Mouse (Mus musculus): Measurements from ENCODE around the gene Spsb4. TPM values are rescaled to one million over a fixed set of nuclear protein-coding genes. Genes with fewer than 3 reads are reported as not detected.

Gene Spsb4
- polyA plus RNA-seq, 1 experiment: 0.05 TPM

GRCm38 (mm10) chr9:96956646-96957297, 61.9 kb downstream of the Spsb4 start:
- WGBS: 63% methylated on average over 6 of the region's 6 CpGs
- no peaks in the 10 kb centered on the region for H3K27me3 ChIP-seq (ENCODE audit: control insufficient read depth, insufficient read depth, low read length)
- TF ChIP-seq POLR2A (IDR thresholded peaks at IDR 0.05; ENCODE audit: low read depth, low read length): no peak
- no peak for TF ChIP-seq CTCF (IDR thresholded peaks at IDR 0.05; ENCODE audit: extremely low read depth, insufficient read depth, insufficient read length, insufficient replicate concordance)
- no peak for DNase-seq (ENCODE audit: low read depth in 1 of 2, low spot score in 2 of 2)
- H3K27ac ChIP-seq (ENCODE audit: insufficient read depth, low read length): no peak overlapping the region
- H3K4me1 ChIP-seq (ENCODE audit: control insufficient read depth, insufficient read depth, insufficient read length): 0 out of 2 replicates have a peak, but pooled peaks cover 3% of the 10 kb centered on the region
- no peaks in the 10 kb centered on the region for H3K36me3 ChIP-seq (ENCODE audit: control insufficient read depth, insufficient read depth, low read length)
- H3K4me3 ChIP-seq (ENCODE audit: extremely low read depth, insufficient read depth, insufficient read length): no peak overlapping the region

GRCm38 (mm10) chr9:96954063-96954809, 64.4 kb downstream of the Spsb4 start:
- no peak overlapping the region for H3K4me3 ChIP-seq (ENCODE audit: extremely low read depth, insufficient read depth, insufficient read length)
- H3K27ac ChIP-seq (ENCODE audit: insufficient read depth, low read length): no peak overlapping the region
- H3K27me3 ChIP-seq (ENCODE audit: control insufficient read depth, insufficient read depth, low read length): no peaks in the 10 kb centered on the region
- no peak for TF ChIP-seq POLR2A (IDR thresholded peaks at IDR 0.05; ENCODE audit: low read depth, low read length)
- TF ChIP-seq CTCF (IDR thresholded peaks at IDR 0.05; ENCODE audit: extremely low read depth, insufficient read depth, insufficient read length, insufficient replicate concordance): no peak
- WGBS: 89% methylated on average over 15 of the region's 15 CpGs
- DNase-seq (ENCODE audit: low read depth in 1 of 2, low spot score in 2 of 2): no peak
- H3K36me3 ChIP-seq (ENCODE audit: control insufficient read depth, insufficient read depth, low read length): no peaks in the 10 kb centered on the region
- H3K4me1 ChIP-seq (ENCODE audit: control insufficient read depth, insufficient read depth, insufficient read length): 0 out of 2 replicates have a peak, but pooled peaks cover 3% of the 10 kb centered on the region

GRCm38 (mm10) chr9:96953443-96953842, 65.2 kb downstream of the Spsb4 start:
- DNase-seq (ENCODE audit: low read depth in 1 of 2, low spot score in 2 of 2): peak in 1 of 2 experiments; percentile 55
- Histone ChIP-seq H3K4me1 (ENCODE audit: control insufficient read depth, insufficient read depth, insufficient read length) (0 out of 2 replicates have a peak, but pooled peaks cover 3% of the 10 kb centered on the region), H3K27ac (ENCODE audit: insufficient read depth, low read length) (no peak overlapping the region), H3K27me3 (ENCODE audit: control insufficient read depth, insufficient read depth, low read length) (no peaks in the 10 kb centered on the region), H3K4me3 (ENCODE audit: extremely low read depth, insufficient read depth, insufficient read length) (no peak overlapping the region), H3K36me3 (ENCODE audit: control insufficient read depth, insufficient read depth, low read length) (no peaks in the 10 kb centered on the region)
- TF ChIP-seq CTCF (IDR thresholded peaks at IDR 0.05; ENCODE audit: extremely low read depth, insufficient read depth, insufficient read length, insufficient replicate concordance) (no peak), POLR2A (IDR thresholded peaks at IDR 0.05; ENCODE audit: low read depth, low read length) (no peak)
- 80% methylated on average over 8 of the region's 8 CpGs for WGBS

- TF ChIP-seq CTCF (IDR thresholded peaks at IDR 0.05; ENCODE audit: extremely low read depth, insufficient read depth, insufficient read length, insufficient replicate concordance) (no peak), POLR2A (IDR thresholded peaks at IDR 0.05; ENCODE audit: low read depth, low read length) (no peak)
- H3K4me1 ChIP-seq (ENCODE audit: control insufficient read depth, insufficient read depth, insufficient read length): 0 out of 2 replicates have a peak, but pooled peaks cover 3% of the 10 kb centered on the region
- H3K4me3 ChIP-seq (ENCODE audit: extremely low read depth, insufficient read depth, insufficient read length): no peak overlapping the region
- DNase-seq (ENCODE audit: low read depth in 1 of 2, low spot score in 2 of 2): no peak
- no peaks in the 10 kb centered on the region for H3K27me3 ChIP-seq (ENCODE audit: control insufficient read depth, insufficient read depth, low read length)
- H3K36me3 ChIP-seq (ENCODE audit: control insufficient read depth, insufficient read depth, low read length): no peaks in the 10 kb centered on the region
- no peak overlapping the region for H3K27ac ChIP-seq (ENCODE audit: insufficient read depth, low read length)
- 32% methylated on average over 9 of the region's 9 CpGs for WGBS
These were observed 66.2 kb downstream of the Spsb4 start for GRCm38 (mm10) chr9:96952310-96952975.

- H3K4me1 ChIP-seq (ENCODE audit: control insufficient read depth, insufficient read depth, insufficient read length): 0 out of 2 replicates have a peak, but pooled peaks cover 3% of the 10 kb centered on the region
- no peak for DNase-seq (ENCODE audit: low read depth in 1 of 2, low spot score in 2 of 2)
- no peak overlapping the region for H3K27ac ChIP-seq (ENCODE audit: insufficient read depth, low read length)
- WGBS: 97% methylated on average over 9 of the region's 9 CpGs
- H3K4me3 ChIP-seq (ENCODE audit: extremely low read depth, insufficient read depth, insufficient read length): no peak overlapping the region
- TF ChIP-seq CTCF (IDR thresholded peaks at IDR 0.05; ENCODE audit: extremely low read depth, insufficient read depth, insufficient read length, insufficient replicate concordance) (no peak), POLR2A (IDR thresholded peaks at IDR 0.05; ENCODE audit: low read depth, low read length) (no peak)
- no peaks in the 10 kb centered on the region for H3K36me3 ChIP-seq (ENCODE audit: control insufficient read depth, insufficient read depth, low read length)
- H3K27me3 ChIP-seq (ENCODE audit: control insufficient read depth, insufficient read depth, low read length): no peaks in the 10 kb centered on the region
These were observed 69.1 kb downstream of the Spsb4 start for GRCm38 (mm10) chr9:96949551-96949950.

- Histone ChIP-seq H3K4me3 (ENCODE audit: extremely low read depth, insufficient read depth, insufficient read length) (no peak overlapping the region), H3K4me1 (ENCODE audit: control insufficient read depth, insufficient read depth, insufficient read length) (0 out of 2 replicates have a peak, but pooled peaks cover 3% of the 10 kb centered on the region), H3K27me3 (ENCODE audit: control insufficient read depth, insufficient read depth, low read length) (no peaks in the 10 kb centered on the region), H3K27ac (ENCODE audit: insufficient read depth, low read length) (no peak overlapping the region), H3K36me3 (ENCODE audit: control insufficient read depth, insufficient read depth, low read length) (no peaks in the 10 kb centered on the region)
- WGBS: 73% methylated on average over 5 of the region's 5 CpGs
- no peak for TF ChIP-seq CTCF (IDR thresholded peaks at IDR 0.05; ENCODE audit: extremely low read depth, insufficient read depth, insufficient read length, insufficient replicate concordance)
- no peak for TF ChIP-seq POLR2A (IDR thresholded peaks at IDR 0.05; ENCODE audit: low read depth, low read length)
- no peak for DNase-seq (ENCODE audit: low read depth in 1 of 2, low spot score in 2 of 2)
These were observed 70.1 kb downstream of the Spsb4 start for GRCm38 (mm10) chr9:96948546-96948945.

Data from spleen, adult 2 months (tissue).